ENCODE assay signal across 31 mouse cellular contexts in genomic region chr11:69816520-69816919, GRCm38 (mm10). TPM values are rescaled to one million over a fixed set of nuclear protein-coding genes. Genes with fewer than 3 reads are reported as not detected.
A peak's percentile ranks its signal among the peaks of the same experiment; 100 is the strongest.
DNase-seq lines count a peak whose midpoint lies in the region; ATAC-seq and TF ChIP-seq lines count a peak whose summit lies in the region.
"Had no signal": no experiment of that assay in that cellular context is flagged by ENCODE, and none has a peak within 500 bp of the region (broad histone marks: within the 10 kb centered on the region; RNA-seq: fewer than 3 reads in every experiment).

No protein-coding gene starts in this region.

- no peak overlapping the region for H3K9ac ChIP-seq in midbrain, embryonic 11.5 days (ENCODE audit: low read length)
- H3K9ac ChIP-seq in midbrain, embryonic 16.5 days (ENCODE audit: low read depth, low read length): no peak overlapping the region
- no peak overlapping the region for H3K9ac ChIP-seq in intestine, embryonic 15.5 days
- H3K9ac ChIP-seq in intestine, postnatal 0 days (ENCODE audit: low read depth, low read length): no peak overlapping the region
- H3K9ac ChIP-seq: embryonic facial prominence, embryonic 13.5 days; embryonic facial prominence, embryonic 15.5 days; forebrain, embryonic 12.5 days had no signal

- ATAC-seq in midbrain, embryonic 11.5 days (ENCODE audit: low FRiP score): no peak
- ATAC-seq in midbrain, embryonic 16.5 days: no peak
- ATAC-seq in intestine, embryonic 15.5 days: peak; percentile 43
- ATAC-seq in intestine, postnatal 0 days: peak; percentile 85
- ATAC-seq in cerebellum, adult (ENCODE audit: insufficient number of reproducible peaks, low FRiP score, low TSS enrichment): no peak
- ATAC-seq: activated CD4-positive, CD25-positive, alpha-beta regulatory T cell, adult 4 months; CD4-positive, CD25-positive, alpha-beta regulatory T cell, adult 4 months; forebrain, embryonic 14.5 days; forebrain, embryonic 16.5 days; Patski had no signal

- no peak overlapping the region for H3K27ac ChIP-seq in midbrain, embryonic 11.5 days (ENCODE audit: low read depth, low read length)
- no peak overlapping the region for H3K27ac ChIP-seq in midbrain, embryonic 16.5 days (ENCODE audit: low read length)
- no peak overlapping the region for H3K27ac ChIP-seq in intestine, embryonic 15.5 days
- H3K27ac ChIP-seq in intestine, postnatal 0 days (ENCODE audit: low read depth, low read length): no peak overlapping the region
- H3K27ac ChIP-seq: embryonic facial prominence, embryonic 13.5 days; embryonic facial prominence, embryonic 15.5 days; forebrain, embryonic 10.5 days; forebrain, embryonic 12.5 days had no signal

- H3K9me3 ChIP-seq in midbrain, embryonic 11.5 days (ENCODE audit: control insufficient read depth, low read length): no peaks in the 10 kb centered on the region
- no peaks in the 10 kb centered on the region; the same call in 1 of the 2 replicates for H3K9me3 ChIP-seq in midbrain, embryonic 16.5 days (replicated peaks; ENCODE audit: control insufficient read depth, low read length, poor library complexity, severe bottlenecking)
- no peaks in the 10 kb centered on the region for H3K9me3 ChIP-seq in E14TG2a.4 (ENCODE audit: low read length)
- H3K9me3 ChIP-seq in intestine, embryonic 15.5 days: no peaks in the 10 kb centered on the region
- H3K9me3 ChIP-seq in intestine, postnatal 0 days (ENCODE audit: control insufficient read depth): no peaks in the 10 kb centered on the region
- H3K9me3 ChIP-seq: embryonic facial prominence, embryonic 15.5 days; G1E had no signal

- H3K27me3 ChIP-seq in midbrain, embryonic 11.5 days (ENCODE audit: control insufficient read depth, insufficient read depth, low read length): no peaks in the 10 kb centered on the region
- no peaks in the 10 kb centered on the region for H3K27me3 ChIP-seq in midbrain, embryonic 16.5 days (ENCODE audit: control insufficient read depth, insufficient read depth, low read depth, low read length)
- peaks cover 52% of the 10 kb centered on the region for H3K27me3 ChIP-seq in E14TG2a.4 (ENCODE audit: insufficient read depth, low read length)
- H3K27me3 ChIP-seq in intestine, embryonic 15.5 days (replicated peaks): no peaks in the 10 kb centered on the region
- H3K27me3 ChIP-seq in intestine, postnatal 0 days (replicated peaks; ENCODE audit: control insufficient read depth, insufficient read depth, low read length): no peaks in the 10 kb centered on the region
- H3K27me3 ChIP-seq: embryonic facial prominence, embryonic 13.5 days; embryonic facial prominence, embryonic 15.5 days; forebrain, embryonic 12.5 days had no signal

- 88% methylated on average over 12 of the region's 12 CpGs for WGBS in midbrain, embryonic 11.5 days
- WGBS in midbrain, embryonic 16.5 days: 93% methylated on average over 12 of the region's 12 CpGs
- 78% methylated on average over 12 of the region's 12 CpGs for WGBS in intestine, embryonic 15.5 days
- 60% methylated on average over 12 of the region's 12 CpGs for WGBS in intestine, postnatal 0 days

- H3K36me3 ChIP-seq in midbrain, embryonic 11.5 days (ENCODE audit: control insufficient read depth, insufficient read depth, low read length): no peaks in the 10 kb centered on the region
- no peaks in the 10 kb centered on the region for H3K36me3 ChIP-seq in midbrain, embryonic 16.5 days (ENCODE audit: control insufficient read depth, insufficient read depth, low read length)
- no peaks in the 10 kb centered on the region for H3K36me3 ChIP-seq in E14TG2a.4 (ENCODE audit: insufficient read depth, low read length)
- H3K36me3 ChIP-seq in intestine, embryonic 15.5 days: no peaks in the 10 kb centered on the region
- H3K36me3 ChIP-seq in intestine, postnatal 0 days (ENCODE audit: control insufficient read depth, insufficient read depth): no peaks in the 10 kb centered on the region
- H3K36me3 ChIP-seq: embryonic facial prominence, embryonic 13.5 days; embryonic facial prominence, embryonic 15.5 days; forebrain, embryonic 10.5 days; forebrain, embryonic 12.5 days; G1E had no signal

- H3K4me1 ChIP-seq in midbrain, embryonic 11.5 days (ENCODE audit: control insufficient read depth, insufficient read depth, low read length): no peaks in the 10 kb centered on the region
- no peaks in the 10 kb centered on the region for H3K4me1 ChIP-seq in midbrain, embryonic 16.5 days (ENCODE audit: control insufficient read depth, insufficient read depth, low read length)
- H3K4me1 ChIP-seq in E14TG2a.4 (replicated peaks; ENCODE audit: low read depth, low read length): peaks cover 21% of the 10 kb centered on the region
- H3K4me1 ChIP-seq in intestine, embryonic 15.5 days (replicated peaks): no peaks in the 10 kb centered on the region
- no peaks in the 10 kb centered on the region for H3K4me1 ChIP-seq in intestine, postnatal 0 days (replicated peaks; ENCODE audit: control insufficient read depth, insufficient read depth, low read length)
- H3K4me1 ChIP-seq: embryonic facial prominence, embryonic 13.5 days; embryonic facial prominence, embryonic 15.5 days; forebrain, embryonic 10.5 days; forebrain, embryonic 12.5 days had no signal

- no peak for TF ChIP-seq CTCF in E14TG2a.4 (conservative IDR thresholded peaks at IDR 0.05; ENCODE audit: low read length)
- TF ChIP-seq CTCF in intestine, postnatal 0 days (IDR thresholded peaks at IDR 0.05; ENCODE audit: low read depth): no peak

- no peak overlapping the region for H3K4me3 ChIP-seq in midbrain, embryonic 11.5 days (ENCODE audit: low read depth, low read length)
- H3K4me3 ChIP-seq in midbrain, embryonic 16.5 days (ENCODE audit: low read depth, low read length): no peak overlapping the region
- H3K4me3 ChIP-seq in E14TG2a.4 (replicated peaks; ENCODE audit: low read length): peak overlapping the region; percentile 54
- H3K4me3 ChIP-seq in intestine, embryonic 15.5 days (replicated peaks): no peak overlapping the region
- no peak overlapping the region for H3K4me3 ChIP-seq in intestine, postnatal 0 days (ENCODE audit: low read depth, low read length)
- H3K4me3 ChIP-seq: embryonic facial prominence, embryonic 13.5 days; embryonic facial prominence, embryonic 15.5 days; erythroblast, embryonic 14.5 days; forebrain, embryonic 10.5 days; forebrain, embryonic 12.5 days had no signal

- no peak overlapping the region for H3K4me2 ChIP-seq in midbrain, embryonic 11.5 days
- H3K4me2 ChIP-seq in midbrain, embryonic 16.5 days (ENCODE audit: low read length): no peak overlapping the region
- H3K4me2 ChIP-seq in intestine, embryonic 15.5 days (replicated peaks): no peak overlapping the region
- H3K4me2 ChIP-seq in intestine, postnatal 0 days (replicated peaks; ENCODE audit: low read depth): no peak overlapping the region; the same call in 1 of the 2 replicates
- H3K4me2 ChIP-seq: embryonic facial prominence, embryonic 13.5 days; embryonic facial prominence, embryonic 15.5 days; forebrain, embryonic 12.5 days had no signal

- DNase-seq in midbrain, embryonic 11.5 days (ENCODE audit: low spot score, missing footprints): peak; percentile 21
- DNase-seq in kidney, postnatal 10 days: no peak
- no peak for DNase-seq in frontal cortex, postnatal 36 days (ENCODE audit: low spot score in 2 of 2)
- DNase-seq: adrenal gland, adult 8-10 months; adrenal gland, postnatal 14 days; adrenal gland, postnatal 36 days; B cell, adult 2 months; cerebellum, adult 11 months; cerebellum, adult 18-20 months; cerebellum, adult 8-10 months; cerebellum, adult 9-11 months; cerebellum, postnatal 14 days; cerebellum, postnatal 36 days; embryo, embryonic 11 days had no signal

RNA-seq across cellular contexts. Expression of gene Gm39566, which starts 1.4 kb away (rescaled TPM):
- polyA plus RNA-seq in midbrain, embryonic 11.5 days (2014; fragmentation: Nextera tagmentation; extraction: Ambion mirVana): not detected in 2 replicates
- not detected in 2 replicates for polyA plus RNA-seq in midbrain, embryonic 16.5 days (2015; fragmentation: Nextera tagmentation; extraction: Ambion mirVana)
- not detected in 2 replicates for polyA plus RNA-seq in intestine, embryonic 15.5 days (2015; fragmentation: Nextera tagmentation; extraction: Ambion mirVana)
- not detected in 2 replicates for polyA plus RNA-seq in intestine, postnatal 0 days (2015; fragmentation: Nextera tagmentation; extraction: Ambion mirVana)
- polyA plus RNA-seq: CD4-positive, CD25-positive, alpha-beta regulatory T cell, adult 4 months; embryonic facial prominence, embryonic 11.5 days; embryonic facial prominence, embryonic 13.5 days; embryonic facial prominence, embryonic 15.5 days; erythroblast, embryonic 14.5 days; forebrain, embryonic 10.5 days; forebrain, embryonic 12.5 days; forebrain, embryonic 14.5 days; forebrain, embryonic 16.5 days; G1E; Patski had no signal

RNA-seq across cellular contexts. Expression of gene Spem2, which starts 1.7 kb away (rescaled TPM):
- not detected in 2 replicates for polyA plus RNA-seq in midbrain, embryonic 11.5 days (2014; fragmentation: Nextera tagmentation; extraction: Ambion mirVana)
- polyA plus RNA-seq in midbrain, embryonic 16.5 days (2015; fragmentation: Nextera tagmentation; extraction: Ambion mirVana): not detected in 2 replicates
- polyA plus RNA-seq in intestine, embryonic 15.5 days (2015; fragmentation: Nextera tagmentation; extraction: Ambion mirVana): not detected in 2 replicates
- 0.07 TPM in 1 of 2 replicates, not detected in the other for polyA plus RNA-seq in intestine, postnatal 0 days (2015; fragmentation: Nextera tagmentation; extraction: Ambion mirVana)
- polyA plus RNA-seq: activated CD4-positive, CD25-positive, alpha-beta regulatory T cell, adult 4 months; CD4-positive, CD25-positive, alpha-beta regulatory T cell, adult 4 months; embryonic facial prominence, embryonic 11.5 days; embryonic facial prominence, embryonic 13.5 days; embryonic facial prominence, embryonic 15.5 days; erythroblast, embryonic 14.5 days; forebrain, embryonic 10.5 days; forebrain, embryonic 12.5 days; forebrain, embryonic 14.5 days; forebrain, embryonic 16.5 days; G1E; Patski had no signal

RNA-seq across cellular contexts. Expression of gene Spem1, which starts 5.5 kb away (rescaled TPM):
- polyA plus RNA-seq in midbrain, embryonic 11.5 days (2014; fragmentation: Nextera tagmentation; extraction: Ambion mirVana): 0.12 TPM in 1 of 2 replicates, not detected in the other
- polyA plus RNA-seq in midbrain, embryonic 16.5 days (2015; fragmentation: Nextera tagmentation; extraction: Ambion mirVana): 0.24 and 0.68 TPM in 2 replicates
- polyA plus RNA-seq in intestine, embryonic 15.5 days (2015; fragmentation: Nextera tagmentation; extraction: Ambion mirVana): 0.21 TPM in 1 of 2 replicates, not detected in the other
- not detected in 2 replicates for polyA plus RNA-seq in intestine, postnatal 0 days (2015; fragmentation: Nextera tagmentation; extraction: Ambion mirVana)
- polyA plus RNA-seq: activated CD4-positive, CD25-positive, alpha-beta regulatory T cell, adult 4 months; embryonic facial prominence, embryonic 13.5 days; erythroblast, embryonic 14.5 days; G1E had no signal

RNA-seq across cellular contexts. Expression of gene Tmem102, which starts 11.1 kb away (rescaled TPM):
- polyA plus RNA-seq in midbrain, embryonic 11.5 days (2014; fragmentation: Nextera tagmentation; extraction: Ambion mirVana): 0.20 and 0.23 TPM in 2 replicates
- 0.54 and 0.56 TPM in 2 replicates for polyA plus RNA-seq in midbrain, embryonic 16.5 days (2015; fragmentation: Nextera tagmentation; extraction: Ambion mirVana)
- 31.2 and 31.4 TPM in 2 replicates for polyA plus RNA-seq in intestine, embryonic 15.5 days (2015; fragmentation: Nextera tagmentation; extraction: Ambion mirVana)
- 58.0 and 59.4 TPM in 2 replicates for polyA plus RNA-seq in intestine, postnatal 0 days (2015; fragmentation: Nextera tagmentation; extraction: Ambion mirVana)
- polyA plus RNA-seq: activated CD4-positive, CD25-positive, alpha-beta regulatory T cell, adult 4 months; CD4-positive, CD25-positive, alpha-beta regulatory T cell, adult 4 months; erythroblast, embryonic 14.5 days; G1E had no signal

RNA-seq across cellular contexts. Expression of gene Fgf11, which starts 14.9 kb away (rescaled TPM):
- polyA plus RNA-seq in midbrain, embryonic 11.5 days (2014; fragmentation: Nextera tagmentation; extraction: Ambion mirVana): 1.3 and 1.5 TPM in 2 replicates
- 4.1 and 4.5 TPM in 2 replicates for polyA plus RNA-seq in midbrain, embryonic 16.5 days (2015; fragmentation: Nextera tagmentation; extraction: Ambion mirVana)
- polyA plus RNA-seq in intestine, embryonic 15.5 days (2015; fragmentation: Nextera tagmentation; extraction: Ambion mirVana): 1.2 and 1.4 TPM in 2 replicates
- 0.18 and 0.38 TPM in 2 replicates for polyA plus RNA-seq in intestine, postnatal 0 days (2015; fragmentation: Nextera tagmentation; extraction: Ambion mirVana)
- polyA plus RNA-seq: activated CD4-positive, CD25-positive, alpha-beta regulatory T cell, adult 4 months; CD4-positive, CD25-positive, alpha-beta regulatory T cell, adult 4 months had no signal

Comparison
In these comparisons a context has a peak if more than half of its experiments do, and no peak if none do; other contexts are left out.
1. ATAC-seq: peak in intestine, embryonic 15.5 days (single experiment) and intestine, postnatal 0 days (single experiment); none in midbrain, embryonic 11.5 days (single experiment), midbrain, embryonic 16.5 days (single experiment) and cerebellum, adult (single experiment).